Mouse (Mus musculus) frontal cortex, adult 2 months (tissue): ENCODE results near the gene Dcst2. TPM values are rescaled to one million over a fixed set of nuclear protein-coding genes. Genes with fewer than 3 reads are reported as not detected.

Experiments used
- DNase-seq, 2 experiments: peaks; one replicate each; pipeline ENCODE4 v3.0.0; 2022; ENCODE audit warnings: low spot score in 1 of 2; ENCODE audit errors: extremely low spot score in 1 of 2
- polyA plus RNA-seq: library from polyadenylated mRNA; depleted of rRNA; stranded (reverse); fragments of >200 nt; gene quantifications from 2 replicates; pipeline ENCODE4 v1.2.3, GENCODE M21; 2012

Gene Dcst2
- polyA plus RNA-seq, 1 experiment, result 0.68 TPM

DNA sequence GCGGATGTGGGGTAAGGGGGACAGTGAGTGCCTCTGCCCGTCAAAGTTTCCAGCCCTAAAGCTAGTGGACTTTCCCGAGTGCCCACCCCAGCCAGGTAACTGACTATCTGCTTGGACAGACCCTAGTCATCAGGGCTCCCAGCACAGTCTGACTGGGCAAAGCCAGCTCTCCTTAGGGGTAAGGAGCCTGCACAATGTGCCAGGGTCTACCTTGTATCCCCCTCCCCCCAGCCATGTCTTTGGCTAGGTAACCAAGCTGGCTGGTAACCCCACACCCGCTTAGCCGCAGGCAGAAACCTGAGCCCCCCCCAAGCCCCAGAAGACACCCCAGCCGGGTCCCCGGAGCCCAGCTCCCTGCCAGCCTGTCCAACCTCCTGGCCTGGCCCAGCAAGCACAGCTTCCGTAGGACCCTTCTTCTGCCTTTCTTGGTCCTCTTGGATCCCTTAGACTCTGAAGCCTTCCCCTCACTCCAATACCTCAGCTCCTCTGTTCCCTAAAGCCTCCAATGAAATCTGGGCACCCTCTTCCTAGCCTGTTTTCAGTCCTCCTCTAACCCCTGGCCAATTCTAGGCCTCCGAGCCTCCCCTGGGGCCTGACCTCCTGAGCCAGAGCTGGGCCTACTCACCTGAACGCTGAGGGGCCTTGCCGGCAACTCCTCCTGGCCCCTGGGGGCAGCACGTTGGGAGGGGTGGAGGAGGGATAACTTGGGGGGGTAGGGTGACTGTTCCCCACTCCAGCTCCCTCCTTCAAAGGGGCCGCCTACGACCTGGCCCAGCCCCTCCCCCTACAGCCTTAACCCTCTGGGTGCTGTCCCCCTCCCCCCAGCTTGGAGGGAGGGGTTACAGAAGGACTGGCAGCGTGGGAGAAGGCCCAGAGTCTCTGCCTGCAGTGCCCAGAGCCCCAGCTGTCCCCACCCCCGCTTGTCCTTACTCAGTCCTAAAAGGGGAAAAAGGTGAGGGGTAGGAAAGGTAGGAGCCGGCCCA lies 25.0 kb downstream of the Dcst2 start:
- DNase-seq, result no peak

DNA sequence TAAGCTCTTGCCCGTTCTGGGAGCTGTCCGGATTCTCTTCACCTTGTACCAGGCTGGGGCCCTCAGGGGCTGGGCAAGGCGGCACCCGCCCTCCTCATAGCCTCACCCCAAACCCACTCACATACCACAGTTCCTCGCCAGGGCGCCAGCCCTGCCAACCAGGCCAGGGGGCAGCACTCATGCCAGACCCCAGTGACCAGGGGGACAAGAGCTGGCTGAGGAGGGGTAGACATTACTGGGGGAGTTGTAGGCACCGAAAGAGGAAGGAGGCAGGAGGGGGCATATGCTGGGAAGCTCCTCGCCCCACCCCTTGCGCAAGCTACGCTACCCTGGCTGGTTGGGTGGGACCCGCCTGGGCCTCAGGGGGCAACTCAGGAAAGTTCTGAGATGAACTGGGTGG lies 25.9 kb downstream of the Dcst2 start:
- DNase-seq, result no peak

DNA sequence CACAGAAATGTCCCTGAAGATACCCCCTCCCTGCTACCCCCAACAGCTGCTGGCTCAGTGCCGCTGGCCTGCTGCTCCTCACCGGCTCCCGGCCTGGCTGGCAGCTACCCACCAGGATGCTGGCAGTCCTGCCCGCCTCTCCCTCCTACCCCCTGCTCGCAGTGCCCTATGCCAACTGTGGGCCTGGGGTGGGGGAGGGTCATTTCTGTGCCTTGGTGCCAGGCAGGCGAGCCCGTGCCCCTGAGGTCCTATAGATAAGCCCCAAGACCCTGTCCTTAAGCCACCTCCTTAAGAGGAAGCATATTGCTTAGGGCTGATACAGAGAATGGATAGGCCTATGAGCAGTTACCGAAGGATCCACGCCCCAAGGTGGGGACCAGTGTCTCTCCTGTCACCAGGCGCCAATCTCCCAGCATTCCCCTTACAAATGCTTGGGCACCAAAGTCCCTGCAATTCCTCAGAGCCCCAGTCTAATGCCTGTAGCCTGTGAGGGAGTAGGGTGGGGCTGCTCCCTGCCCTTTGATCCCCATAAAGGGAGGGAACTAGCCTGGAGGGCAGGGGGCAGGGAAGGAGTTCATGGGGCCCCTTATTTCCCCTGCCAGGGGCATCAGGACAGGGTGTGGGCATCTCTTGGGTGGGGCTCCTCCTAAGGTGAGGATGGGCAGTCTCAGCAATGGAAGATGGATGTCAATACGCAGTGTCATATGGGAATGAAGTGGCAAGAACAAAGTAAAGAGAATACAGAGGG lies 26.5 kb downstream of the Dcst2 start:
- no peak for DNase-seq

DNA sequence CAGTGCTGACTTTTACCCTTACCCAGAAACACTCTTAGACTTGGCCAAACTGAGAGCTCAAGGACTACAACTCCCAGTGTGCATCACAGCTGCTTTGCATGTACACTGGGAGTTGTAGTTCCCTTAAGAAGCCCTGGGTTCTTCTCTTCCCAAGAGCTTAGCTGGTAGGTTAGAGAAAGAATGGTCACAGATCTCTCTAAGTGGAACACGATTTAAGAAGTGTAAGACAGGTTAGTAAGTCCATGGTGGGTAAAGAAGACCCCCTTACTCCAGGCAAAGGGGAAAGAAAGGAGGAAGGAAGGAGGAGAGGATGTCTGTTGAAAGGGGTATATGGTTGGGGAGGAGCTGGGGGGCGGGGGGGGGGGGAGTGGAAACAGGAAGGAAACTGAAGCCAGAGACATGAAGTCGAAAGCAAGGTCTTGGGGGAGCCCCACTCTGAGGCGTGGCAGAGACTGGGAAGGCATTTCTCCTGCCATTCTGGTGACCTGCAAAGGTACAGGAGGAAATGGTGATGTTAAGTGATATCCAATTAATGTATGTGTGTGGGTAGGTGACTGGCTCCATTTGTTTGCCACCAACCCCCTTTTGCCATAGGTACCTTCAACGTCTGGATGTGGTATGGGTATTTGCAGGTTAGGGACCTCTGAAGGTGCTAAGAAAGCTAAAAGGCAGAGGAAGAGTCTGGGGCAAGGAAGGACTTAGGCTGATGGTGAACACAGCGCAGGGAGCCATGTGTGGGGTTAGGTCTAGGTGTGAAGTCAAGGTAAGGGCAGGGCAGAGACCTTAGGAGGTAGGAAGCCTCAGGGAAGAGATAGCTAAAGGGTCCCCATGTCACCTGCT lies 27.3 kb downstream of the Dcst2 start:
- peak in 1 of 2 experiments; percentile 58 for DNase-seq

DNA sequence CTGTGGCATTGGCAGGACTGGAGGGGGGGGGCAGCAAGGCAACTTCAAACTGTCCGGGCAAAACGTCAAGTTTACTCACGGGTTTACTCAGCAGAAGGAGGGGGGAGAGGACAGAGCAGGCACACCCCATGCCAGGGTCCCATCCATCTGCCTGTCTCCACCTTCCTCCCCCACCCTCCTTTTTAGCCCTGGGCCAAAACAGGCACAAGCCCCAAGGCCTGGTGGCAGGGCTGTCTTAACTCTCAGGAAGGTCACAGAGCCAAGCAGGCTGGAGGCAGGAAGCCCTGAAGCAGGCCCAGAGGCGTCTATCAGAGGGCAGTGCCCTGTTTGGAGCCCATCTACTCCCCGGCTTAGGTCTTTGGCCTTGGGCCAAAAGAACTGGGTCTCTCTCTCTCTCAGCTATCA lies 28.3 kb downstream of the Dcst2 start:
- DNase-seq, result no peak

DNA sequence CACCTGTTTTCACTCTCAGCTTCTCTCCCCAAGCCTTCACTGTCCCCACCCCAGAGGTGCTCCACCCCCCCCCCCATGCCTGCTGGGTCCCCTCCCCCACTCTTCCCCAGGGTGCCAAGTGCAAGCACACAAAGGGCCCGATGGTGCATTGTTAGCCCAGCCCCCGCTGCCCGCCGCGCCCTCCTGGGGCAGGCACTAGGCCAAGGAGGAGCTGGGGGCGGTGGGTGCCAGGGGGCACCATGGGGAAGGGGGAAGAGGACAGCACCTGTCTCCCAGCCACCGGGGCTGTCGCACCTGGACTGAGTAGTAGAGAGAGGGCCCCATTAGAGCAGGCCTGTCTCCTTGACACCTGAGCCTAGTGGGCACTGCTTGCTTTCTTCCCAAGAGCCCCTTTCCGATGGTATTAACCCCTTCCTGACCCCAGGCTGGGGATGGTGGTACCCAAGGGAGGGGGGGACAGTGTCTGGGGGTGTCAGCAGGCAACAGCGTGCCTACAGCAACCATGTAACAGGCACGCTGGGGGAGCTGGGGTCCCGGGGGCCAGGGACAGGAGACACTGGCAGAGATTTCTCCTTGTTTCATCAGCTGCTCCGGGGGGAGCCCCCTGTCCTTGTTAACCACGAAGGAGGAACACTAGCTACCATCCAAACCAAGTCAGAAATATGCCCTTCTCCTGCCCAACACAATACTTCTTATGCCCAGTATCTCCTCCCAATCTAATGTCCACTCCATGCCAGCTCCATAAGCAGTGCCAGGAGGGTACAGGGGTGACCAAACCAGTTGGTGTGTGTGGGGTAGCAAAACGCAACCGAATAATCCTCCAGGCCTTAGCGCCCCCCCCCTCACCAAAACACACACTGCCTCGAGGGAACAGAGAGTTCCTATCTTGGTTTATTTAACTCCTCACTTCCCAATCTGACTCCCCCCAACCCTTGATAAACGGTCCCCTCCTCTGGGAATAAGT lies 29.2 kb downstream of the Dcst2 start:
- no peak for DNase-seq

DNA sequence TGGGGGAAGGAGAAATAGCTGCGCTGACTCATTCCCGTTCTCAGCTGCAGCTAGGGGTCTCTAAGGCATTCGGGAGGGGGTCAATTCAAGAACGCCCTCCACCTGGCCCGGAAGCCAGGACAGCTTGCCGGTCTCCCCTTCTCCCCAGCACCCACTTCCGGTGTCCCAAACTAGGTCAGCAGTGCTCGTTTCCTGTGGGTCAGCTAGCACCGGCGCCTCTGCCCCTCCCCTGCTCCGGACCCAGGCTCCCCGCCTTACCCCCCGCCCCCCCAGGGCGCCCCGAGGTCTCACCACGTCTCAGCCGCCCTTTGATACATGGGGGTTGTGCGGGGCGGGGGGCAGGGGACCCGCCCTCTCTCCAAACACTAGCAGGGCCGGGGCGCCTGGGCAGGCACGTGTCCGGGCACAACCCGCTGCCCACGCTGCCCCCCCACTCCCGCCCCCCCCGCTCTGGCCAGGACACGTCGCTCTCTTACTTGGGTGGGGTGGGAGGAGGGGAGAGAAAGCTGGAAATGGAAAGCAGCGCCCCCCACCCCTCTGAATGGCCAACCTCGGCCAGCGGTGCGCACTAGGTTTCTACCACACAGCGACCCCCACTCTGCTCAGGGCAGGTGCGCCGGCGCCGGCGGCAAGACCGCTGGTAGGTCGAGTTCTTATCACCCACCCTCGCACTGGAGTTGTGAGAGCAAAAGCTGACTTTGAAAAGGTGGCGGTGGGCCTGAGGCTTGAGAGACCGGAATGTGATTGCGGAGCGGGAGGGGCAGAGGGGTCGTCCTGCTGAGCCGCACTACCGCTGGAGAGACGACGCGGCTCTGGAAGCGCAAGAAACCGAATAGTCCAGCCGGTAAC lies 30.1 kb downstream of the Dcst2 start:
- no peak for DNase-seq

DNA sequence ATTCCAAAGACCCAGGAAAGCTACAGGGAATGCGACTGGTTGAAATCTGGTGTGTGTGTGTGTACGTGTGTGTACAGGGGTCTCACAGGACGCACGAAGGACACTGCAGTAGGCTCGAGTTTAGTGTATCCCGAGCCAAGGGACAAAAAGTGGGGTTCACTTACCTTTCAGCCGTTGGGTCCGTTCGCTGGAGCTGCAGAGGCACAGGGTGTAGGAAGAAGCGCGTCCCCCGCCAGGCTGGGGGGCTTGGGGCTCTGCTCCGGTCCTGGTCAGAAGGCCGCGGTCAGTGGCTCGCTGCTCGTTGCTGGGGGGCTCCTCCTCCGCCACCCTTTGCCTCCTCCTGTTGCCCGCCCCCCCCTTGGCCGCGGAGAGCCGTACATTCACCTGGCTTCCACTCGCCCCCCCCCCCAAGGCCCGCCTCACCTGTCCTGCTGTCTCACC lies 31.1 kb downstream of the Dcst2 start:
- no peak for DNase-seq

DNA sequence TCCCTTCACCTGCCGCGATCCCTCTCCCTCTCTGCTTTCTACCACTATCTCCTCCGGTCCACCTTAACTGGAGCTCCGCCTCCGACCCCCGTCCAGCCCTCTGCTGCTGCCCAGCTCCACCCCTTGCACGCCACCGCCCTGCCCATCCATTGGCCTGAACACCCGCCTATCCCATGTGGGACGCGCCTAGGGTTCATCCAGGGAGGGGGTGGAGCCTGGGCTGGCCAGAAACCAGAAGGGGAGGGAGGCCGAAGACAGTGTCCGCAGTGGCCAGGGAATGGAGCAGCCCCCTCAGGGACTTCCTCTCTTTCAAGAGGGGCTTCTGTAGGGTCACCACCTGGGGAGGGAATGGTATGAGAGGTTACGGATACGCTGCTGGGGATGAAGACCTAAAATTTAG lies 31.8 kb downstream of the Dcst2 start:
- peak; percentile 94 to 95 for DNase-seq

DNA sequence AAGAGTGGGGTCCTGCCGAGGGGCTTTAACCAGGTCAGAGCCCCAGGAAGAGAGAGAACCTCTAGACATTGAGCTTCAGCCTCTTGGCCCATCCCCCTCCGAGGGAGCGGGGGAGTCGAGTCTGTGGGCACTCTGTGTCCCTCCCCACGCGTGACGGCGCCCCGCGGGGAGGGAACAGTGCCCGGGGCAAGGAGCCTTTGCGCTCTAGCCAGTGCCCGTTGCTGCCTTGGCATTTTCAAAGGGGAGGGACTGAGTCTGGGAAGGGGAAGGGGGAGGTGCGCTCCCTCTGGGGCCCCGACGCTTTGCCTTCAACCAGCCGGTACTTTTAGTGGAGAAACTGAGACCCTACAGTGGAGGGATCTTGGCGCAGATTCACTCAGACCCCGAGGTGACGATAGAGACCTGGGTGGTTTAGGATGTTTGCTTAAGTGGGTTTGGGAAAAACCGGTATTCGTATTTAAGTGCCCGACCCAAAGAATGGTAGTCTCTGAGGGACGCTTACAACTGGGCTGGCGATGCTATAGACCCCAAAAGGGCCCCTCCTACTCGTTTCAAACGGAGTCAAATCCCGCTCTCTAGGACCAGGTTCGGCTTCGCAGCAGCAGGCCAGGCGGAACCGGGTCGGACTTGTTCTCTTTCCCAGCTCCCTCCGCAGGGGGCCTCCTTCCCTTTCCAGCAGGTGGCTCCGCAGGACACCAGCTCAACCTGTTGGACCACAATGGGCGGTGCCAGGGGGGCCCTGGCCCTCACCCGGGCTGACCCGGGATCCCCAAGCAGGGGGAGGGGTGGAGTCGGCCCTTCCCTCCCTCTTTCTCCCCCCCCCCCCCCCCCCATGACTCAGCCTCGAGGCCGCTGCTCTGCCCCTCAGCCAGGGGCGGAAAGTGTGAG lies 32.5 kb downstream of the Dcst2 start, which contains the start of gene Zbtb7b:
Gene Zbtb7b (minus strand): TSS at position 771 of the 888 bp plus-strand sequence.
- no peak for DNase-seq

DNA sequence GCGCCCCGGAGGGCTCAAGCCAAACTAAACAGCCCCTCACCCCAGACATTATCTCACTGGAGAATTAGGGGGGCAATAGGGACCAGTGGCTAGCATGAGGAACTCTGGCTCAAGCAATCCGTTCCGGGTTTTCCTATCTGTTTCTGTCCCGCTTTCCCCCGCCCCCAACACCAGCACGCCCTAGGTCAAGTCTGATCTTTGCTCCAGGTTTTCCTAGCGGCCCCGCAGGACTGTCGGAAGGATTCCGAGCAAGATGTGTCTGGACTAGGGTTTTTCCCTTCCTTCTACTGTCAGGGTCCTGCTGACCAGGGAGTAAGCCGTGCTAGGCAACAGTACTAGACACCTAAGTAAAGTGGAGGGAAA lies 33.1 kb downstream of the Dcst2 start:
- peak in 1 of 2 experiments; percentile 70 for DNase-seq

DNA sequence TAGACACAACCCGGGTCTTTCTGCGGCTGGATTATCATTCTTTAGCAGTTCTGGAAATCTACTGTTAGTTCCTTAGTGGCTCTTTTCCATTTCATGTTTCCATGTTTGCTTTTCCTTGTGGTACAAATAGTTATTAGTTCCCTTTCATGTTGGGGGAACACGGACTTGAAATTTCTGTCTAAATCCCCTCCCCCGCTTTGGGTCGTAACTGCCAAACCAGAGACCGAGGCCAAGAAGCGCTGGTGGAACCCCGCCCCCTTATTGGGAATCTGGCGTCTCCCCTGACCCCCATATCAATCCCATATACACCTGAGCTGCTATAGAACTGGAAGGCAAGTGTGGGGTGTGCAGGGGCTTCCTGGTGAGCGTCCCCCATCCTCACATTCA lies 33.6 kb downstream of the Dcst2 start:
- DNase-seq, result no peak

DNA sequence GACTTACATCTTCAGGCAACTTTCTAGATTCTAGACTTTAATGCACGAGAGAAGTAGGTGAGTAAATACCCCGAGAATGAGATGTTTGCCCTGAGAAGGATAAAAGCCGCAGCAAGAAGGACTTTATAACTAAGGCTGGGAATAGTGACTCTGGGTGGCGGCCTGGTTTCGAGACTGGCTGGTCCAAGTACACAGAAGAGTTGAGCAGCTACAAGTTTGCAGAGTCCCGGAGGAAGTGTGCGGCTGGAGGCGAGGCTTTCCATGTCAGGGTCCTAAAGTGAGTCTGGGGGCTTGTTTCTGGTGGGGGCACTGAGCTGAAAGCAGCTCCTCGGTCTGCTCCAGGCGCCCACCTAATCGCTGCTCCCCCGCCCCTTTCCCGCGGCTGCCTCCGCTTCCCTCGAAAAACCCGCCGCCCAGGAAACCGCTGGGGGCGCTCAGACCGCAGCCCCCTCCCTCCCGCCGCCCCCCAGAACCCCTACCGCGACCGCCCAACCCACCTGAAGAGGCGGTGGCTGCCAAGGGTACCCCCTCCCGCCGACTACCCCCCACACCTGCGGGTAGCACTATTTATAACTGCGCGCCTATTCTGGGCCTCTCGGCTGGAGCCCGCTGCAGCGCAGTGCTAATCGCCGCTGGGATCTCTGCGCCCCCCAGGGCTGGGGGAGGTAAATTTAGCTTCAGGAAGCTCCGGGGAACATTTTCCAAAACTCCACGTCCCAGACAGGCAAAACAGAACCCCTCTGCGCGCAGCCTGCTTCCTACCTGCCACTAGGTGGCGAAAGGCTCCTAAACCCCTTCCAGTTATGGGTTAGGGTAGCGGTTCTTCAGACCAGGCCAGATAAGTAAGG lies 34.3 kb downstream of the Dcst2 start:
- DNase-seq, result peak in 1 of 2 experiments; percentile 68

DNA sequence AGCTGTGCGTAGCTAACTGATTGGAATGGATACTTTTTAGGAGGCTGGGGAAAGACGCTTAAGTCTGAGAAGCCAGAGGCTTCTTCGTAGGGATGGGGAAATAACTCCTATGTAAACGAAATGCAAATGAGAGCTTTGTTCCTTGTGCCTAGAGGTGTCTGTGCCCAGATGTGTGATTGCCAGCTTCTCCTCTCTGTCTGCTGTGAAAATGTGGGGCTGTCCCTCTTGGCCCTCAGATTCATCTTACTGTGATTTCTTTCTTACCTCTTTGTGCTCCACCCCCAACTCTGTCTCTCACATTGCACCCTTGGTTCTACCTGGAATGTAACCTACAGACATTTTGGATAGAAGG lies 34.9 kb downstream of the Dcst2 start:
- no peak for DNase-seq

DNA sequence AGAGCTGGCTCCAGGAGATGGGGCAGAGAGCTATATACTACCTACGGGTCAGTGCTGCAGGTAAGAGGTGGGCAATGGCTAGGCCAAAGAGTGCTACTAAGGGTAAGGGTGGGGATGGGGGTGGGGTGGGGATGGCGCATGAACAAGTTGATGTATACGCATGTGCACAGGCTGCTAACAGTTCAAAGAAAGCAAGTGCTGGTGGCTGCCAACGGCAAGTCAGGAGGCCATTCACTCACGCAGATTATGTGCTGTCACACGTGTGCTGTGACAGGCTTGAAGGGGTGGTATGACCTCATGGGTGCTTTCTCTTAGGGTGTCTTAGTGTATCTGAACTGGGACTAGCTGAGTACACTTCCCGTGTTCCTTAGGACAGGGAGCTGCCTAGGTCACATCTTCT lies 39.6 kb downstream of the Dcst2 start:
- no peak for DNase-seq

DNA sequence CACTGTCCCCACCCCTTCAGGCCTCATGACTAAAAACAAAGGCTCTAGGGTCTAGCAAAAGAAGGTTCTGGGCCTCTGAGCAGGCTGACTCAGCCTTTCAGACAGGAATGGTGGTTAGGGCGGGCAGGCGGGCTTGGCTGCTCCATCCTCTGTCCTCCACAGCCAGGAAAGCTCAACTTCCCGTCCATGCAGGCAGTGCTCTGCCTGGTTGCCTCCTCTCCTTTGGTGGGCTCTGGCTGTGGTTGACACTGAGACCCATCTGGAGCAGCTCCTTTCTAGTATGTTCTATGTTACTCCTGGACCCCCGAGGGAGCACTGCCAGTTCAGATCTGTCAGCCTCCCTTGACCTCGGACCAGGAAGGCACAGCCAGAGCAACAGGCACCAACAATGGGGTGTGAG lies 40.9 kb downstream of the Dcst2 start, which contains the start of gene Lenep:
Gene Lenep (minus strand): TSS at position 101 of the 400 bp plus-strand sequence.
- DNase-seq, result no peak

DNA sequence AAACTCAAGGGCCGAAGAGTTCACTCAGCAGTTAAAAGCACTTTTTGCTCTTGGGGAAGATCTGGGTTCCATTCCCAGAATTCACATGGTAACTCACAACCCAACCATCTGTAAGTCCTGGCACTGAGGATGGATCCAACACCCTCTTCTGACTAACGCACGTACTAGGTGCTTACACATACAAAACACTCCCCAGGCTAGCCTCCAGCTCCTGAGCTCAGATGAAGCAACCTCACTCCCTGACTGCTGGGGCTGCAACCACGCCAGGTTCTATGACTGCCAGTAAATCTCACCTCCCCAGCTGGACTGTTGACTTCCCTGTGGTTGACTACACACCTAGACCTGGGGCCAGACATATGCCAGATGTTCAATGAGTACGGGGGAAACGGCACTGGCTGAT lies 45.1 kb downstream of the Dcst2 start:
- no peak for DNase-seq
